Mouse (Mus musculus): ENCODE measurements around the gene Taar7a.

DNA sequence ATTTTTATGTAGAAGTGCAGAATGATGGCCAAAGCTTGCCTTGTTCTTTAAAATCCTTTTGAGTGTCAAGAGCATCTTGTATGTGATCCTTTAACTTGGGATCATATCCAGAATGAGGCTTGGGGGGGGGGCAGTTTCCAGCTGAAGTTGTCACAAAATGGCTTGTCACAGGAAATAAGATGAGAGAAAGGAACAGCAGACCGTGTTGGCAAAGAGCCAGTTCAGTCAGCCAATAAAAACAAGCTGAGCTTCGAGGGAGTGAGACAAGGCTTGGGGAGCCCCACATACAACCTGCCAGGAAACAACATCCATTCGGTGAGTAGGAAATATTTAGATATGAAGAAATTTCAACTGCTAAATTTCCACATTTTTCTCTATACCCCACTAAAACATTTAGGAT is 29.8 kb downstream of the Taar7a start:
- TF ChIP-seq CTCF (IDR thresholded peaks at IDR 0.05) (no peak), POLR2A (IDR thresholded peaks at IDR 0.05; ENCODE audit: insufficient read depth, low read depth, low read length) (no peak), EP300 (IDR thresholded peaks at IDR 0.05; ENCODE audit: insufficient read depth, low read depth, low read length) (no peak)
